Mouse (Mus musculus) frontal cortex, postnatal 14 days (tissue): Measurements from ENCODE around the gene Cbr4.
A peak's percentile ranks its signal among the peaks of the same experiment; 100 is the strongest.

Experiments used
- DNase-seq, 2 experiments: peaks; one replicate each; pipeline ENCODE4 v3.0.0; 2022; ENCODE audit warnings: low spot score in 2 of 2

The Cbr4 gene

DNA sequence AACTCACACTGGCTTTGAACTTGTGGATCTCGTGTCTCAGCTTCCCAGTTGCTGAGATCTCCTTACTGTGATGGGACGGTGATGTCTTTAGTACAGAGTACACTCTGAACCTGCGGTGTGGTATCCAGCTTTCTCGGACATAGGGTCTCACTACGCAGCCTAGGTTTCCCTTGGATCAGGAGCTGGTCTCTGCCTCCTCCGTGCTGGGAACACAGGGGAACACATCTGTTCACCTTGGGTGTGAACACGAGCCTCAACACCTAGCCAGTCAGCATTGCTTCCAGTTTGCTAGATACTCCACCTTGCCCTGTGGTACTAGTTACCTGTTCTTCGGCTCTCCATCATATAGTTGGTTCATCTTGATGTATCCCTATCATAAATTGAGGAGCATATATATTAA is 1.1 kb downstream of the Cbr4 start:
- no peak for DNase-seq

- no peak for DNase-seq
Measured at GRCm38 (mm10) chr8:61497110-61497509, 9.6 kb downstream of the Cbr4 start.

GRCm38 (mm10) chr8:61499035-61499434 is 11.5 kb downstream of the Cbr4 start:
- no peak for DNase-seq

GRCm38 (mm10) chr8:61500914-61501313 is 13.4 kb downstream of the Cbr4 start:
- no peak for DNase-seq

DNA sequence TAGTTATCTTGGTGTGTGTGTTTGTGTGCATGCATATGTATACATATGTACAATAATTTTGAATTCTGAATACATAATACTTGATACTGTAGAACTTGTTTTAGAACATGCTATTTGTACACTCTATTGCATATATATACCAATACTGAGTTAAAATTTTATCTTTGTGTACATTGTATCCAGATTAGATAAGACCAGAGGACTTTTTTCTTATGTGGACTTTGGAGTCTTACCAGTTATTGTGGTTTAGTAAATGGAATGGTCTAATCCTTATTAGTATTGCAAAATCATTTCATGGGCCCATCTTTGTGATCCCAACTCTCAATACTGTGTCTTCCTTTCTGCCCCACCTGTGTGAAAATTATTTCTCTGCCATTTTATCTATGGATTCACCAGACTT is 14.7 kb downstream of the Cbr4 start:
- no peak for DNase-seq

DNA sequence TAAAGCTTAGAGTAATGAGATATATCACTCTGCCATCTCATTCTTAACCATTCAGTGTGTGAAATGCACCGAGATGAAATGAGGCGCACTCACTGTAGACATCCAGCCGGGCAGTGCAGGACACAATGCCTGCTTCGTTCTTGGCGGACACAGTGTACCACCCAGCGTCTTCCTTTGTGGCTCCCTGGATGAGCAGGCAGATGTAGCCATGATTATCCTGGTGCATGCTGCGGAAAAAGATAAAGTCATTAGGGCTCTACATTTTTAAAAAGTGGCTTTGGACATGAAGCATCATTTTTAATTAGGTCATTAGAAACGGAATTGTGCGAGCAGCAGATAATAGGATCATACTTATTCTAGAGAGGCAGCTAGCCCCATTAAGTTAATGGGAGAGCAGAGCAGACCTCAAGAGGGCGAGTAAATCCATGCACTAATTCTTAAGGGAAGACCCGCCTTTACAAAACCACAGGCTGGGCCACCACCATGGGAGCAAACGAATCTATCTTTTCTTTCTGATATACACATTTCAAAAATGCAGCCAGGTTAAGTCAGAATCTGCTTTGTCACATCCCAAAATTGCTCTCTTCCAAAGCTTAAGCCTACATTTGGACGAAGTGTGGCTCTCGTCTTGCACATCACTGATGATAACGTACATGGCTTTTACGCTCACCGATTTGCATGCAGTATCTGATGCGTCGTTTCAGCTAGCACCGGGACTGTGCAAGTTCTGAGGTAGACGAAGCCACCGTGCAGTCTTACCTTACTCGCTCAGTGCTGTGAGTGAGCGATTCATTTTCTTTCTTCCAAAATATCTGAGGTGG is 27.8 kb downstream of the Cbr4 start:
- DNase-seq, result no peak

- DNase-seq, result peak; percentile 76 to 86
Measured at GRCm38 (mm10) chr8:61515931-61516744, 28.6 kb downstream of the Cbr4 start.

DNA sequence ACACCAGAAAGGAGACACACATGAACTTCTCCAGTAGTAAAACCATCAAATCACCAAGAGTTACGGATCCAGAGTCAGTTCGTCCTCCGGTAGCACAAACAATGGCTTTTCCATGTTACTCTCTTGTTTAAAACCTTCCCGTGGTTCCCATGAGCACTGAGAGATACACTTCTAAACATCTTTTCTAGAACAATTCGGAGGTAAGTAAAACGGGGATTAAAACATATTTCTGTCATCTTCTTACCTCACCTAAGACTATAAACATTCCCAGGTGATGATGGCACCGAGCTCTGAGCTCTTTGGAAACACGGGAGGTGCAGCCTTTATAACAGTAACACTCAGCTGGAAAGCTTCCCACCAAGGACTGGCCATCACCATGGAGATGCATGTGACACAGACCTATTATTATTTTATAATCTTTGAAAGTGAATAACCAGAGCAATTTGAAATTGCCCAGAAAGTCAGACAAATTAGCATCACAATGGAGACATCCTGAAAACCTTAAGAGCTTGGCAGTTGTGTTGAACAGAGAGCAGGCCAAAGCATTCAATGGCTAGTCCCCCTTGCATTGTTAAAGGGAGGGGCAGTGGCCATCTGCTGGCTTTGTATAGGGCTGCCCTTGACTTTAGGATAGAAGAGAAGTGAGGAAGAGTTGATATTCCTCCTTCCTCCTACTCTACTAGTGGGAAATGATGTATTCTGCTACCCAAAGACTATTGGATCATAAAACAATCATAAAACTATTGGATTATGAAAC is 29.4 kb downstream of the Cbr4 start:
- no peak for DNase-seq

- no peak for DNase-seq
Measured at GRCm38 (mm10) chr8:61517502-61518185, 30.1 kb downstream of the Cbr4 start.

GRCm38 (mm10) chr8:61522132-61522531 is 34.6 kb downstream of the Cbr4 start:
- peak in 1 of 2 experiments; percentile 46 for DNase-seq

GRCm38 (mm10) chr8:61527037-61527436 is 39.5 kb downstream of the Cbr4 start:
- DNase-seq, result no peak

GRCm38 (mm10) chr8:61528197-61528596 is 40.7 kb downstream of the Cbr4 start:
- DNase-seq, result no peak

- no peak for DNase-seq
Measured at GRCm38 (mm10) chr8:61528642-61529041, 41.1 kb downstream of the Cbr4 start.

DNA sequence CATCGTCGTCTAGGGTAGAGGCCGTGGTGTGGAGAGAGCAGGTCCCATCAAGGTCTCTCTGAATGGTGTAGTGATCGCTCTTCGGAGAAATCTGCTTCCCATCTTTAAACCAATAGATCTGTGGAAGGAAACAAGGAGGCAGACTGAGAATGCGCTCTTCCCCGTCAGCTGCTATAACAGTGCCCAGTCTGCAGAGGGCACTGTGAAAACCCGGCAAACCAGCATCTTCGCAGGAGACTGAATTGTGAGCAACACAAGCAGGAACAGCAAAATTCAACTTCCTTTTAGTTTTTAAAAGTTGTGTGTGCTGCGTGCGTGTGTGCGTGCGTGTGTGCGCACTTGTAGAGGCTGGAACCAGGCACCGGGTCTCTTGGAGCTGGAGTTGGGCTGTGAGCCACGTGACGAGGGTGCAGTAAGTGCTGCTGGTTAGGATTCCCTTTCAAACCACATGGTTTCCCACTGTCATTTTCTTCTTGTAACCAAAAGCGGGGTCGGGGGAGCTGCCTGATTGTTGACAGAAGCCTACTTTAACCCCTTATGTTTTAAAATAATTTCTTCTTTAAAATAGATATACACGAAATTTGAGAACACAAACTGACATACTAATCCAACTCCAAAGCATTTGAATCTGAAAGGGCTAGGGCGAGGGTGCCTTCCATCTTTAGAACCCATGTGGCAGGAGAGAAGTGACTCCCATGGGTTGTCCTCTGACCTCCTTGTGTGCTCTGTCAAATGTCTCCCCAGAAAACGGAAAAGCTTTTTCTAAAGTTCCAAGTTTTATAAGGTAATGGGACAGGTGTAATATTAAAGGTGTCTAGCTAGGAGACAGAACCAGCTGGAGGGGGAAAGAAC is 44.6 kb downstream of the Cbr4 start:
- DNase-seq, result no peak

GRCm38 (mm10) chr8:61532831-61533230 is 45.3 kb downstream of the Cbr4 start:
- no peak for DNase-seq

DNA sequence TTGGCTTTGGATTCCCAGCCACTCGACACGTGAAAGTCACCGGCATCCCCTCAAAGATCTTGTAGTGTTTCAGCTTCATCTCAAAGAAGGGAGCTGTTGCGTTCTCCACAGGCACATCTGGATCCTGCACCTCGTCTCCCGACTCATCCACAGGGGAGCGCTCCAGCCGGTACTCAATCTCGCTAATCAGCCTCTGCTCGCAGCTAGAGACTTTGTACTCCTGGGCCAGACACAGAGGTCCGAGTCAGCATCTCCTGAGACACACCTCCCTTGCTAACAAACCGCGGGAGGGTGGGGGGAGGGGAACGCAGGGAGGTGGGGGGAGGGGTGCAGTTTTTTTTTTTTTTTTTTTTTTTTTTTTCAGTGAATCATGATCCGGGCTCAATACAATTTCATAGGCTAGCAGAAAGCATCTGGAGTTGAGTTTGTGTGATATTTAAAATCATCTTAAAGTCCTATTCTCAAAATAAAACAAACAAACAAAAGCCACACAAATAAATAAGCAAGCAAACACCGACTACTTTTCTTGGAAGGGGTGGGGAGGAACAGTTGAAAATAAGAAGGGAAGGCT is 45.9 kb downstream of the Cbr4 start:
- no peak for DNase-seq

- no peak for DNase-seq
Measured at GRCm38 (mm10) chr8:61535472-61535871, 47.9 kb downstream of the Cbr4 start.

DNA sequence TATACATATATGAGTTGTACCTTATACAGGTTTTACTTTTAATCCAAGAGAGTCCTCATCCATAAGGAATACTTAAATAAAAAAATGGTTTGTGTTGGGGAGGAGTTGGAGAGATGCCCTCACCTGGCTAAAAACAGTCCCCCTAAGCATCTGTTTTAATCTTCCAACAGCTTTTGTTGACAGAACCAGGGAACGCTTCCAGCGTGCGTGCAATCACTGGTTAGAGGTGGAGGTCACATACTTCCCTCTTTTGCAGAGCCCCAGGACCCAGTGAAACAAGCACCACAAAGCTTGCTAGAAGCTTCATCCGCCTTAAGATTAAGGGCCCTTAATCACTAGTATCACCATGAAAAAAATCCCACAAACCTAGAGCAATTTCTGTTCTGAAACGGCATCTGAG is 49.9 kb downstream of the Cbr4 start:
- DNase-seq, result no peak

- DNase-seq, result peak; percentile 69 to 92
Measured at GRCm38 (mm10) chr8:61539828-61540500, 52.4 kb downstream of the Cbr4 start.

GRCm38 (mm10) chr8:61549585-61549984 is 62.1 kb downstream of the Cbr4 start:
- DNase-seq, result no peak
